Mouse (Mus musculus) cerebellum, postnatal 10 days (tissue): ENCODE measurements around the gene Hnrnpab.
"Not testable (repeated sequence)": the region's sequence is repeated elsewhere in the genome, so short reads cannot be mapped to it uniquely, and the experiment has no call there.

Experiments used
- DNase-seq, 2 experiments: peaks; one replicate each; pipeline ENCODE4 v3.0.0; 2021; ENCODE audit warnings: mixed read lengths in 2 of 2

Gene Hnrnpab

GRCm38 (mm10) chr11:51633721-51634120 is 27.1 kb upstream of the Hnrnpab start:
- DNase-seq: no peak

- not testable (repeated sequence) for DNase-seq
These were observed 26.6 kb upstream of the Hnrnpab start for GRCm38 (mm10) chr11:51633200-51633599.

GRCm38 (mm10) chr11:51632130-51632753 is 25.6 kb upstream of the Hnrnpab start:
- peak; percentile 3 to 18 for DNase-seq

GRCm38 (mm10) chr11:51629651-51630314 is 23.1 kb upstream of the Hnrnpab start:
- no peak for DNase-seq

- DNase-seq: no peak
These were observed 21.3 kb upstream of the Hnrnpab start for GRCm38 (mm10) chr11:51627907-51628306.

GRCm38 (mm10) chr11:51627425-51627824 is 20.8 kb upstream of the Hnrnpab start:
- DNase-seq: no peak

- DNase-seq: no peak
These were observed 18.7 kb upstream of the Hnrnpab start for GRCm38 (mm10) chr11:51625187-51625820.

GRCm38 (mm10) chr11:51622971-51623491 is 16.4 kb upstream of the Hnrnpab start:
- DNase-seq: peak in 1 of 2 experiments; percentile 19

- no peak for DNase-seq
These were observed 15.1 kb upstream of the Hnrnpab start for GRCm38 (mm10) chr11:51621776-51622175.

- DNase-seq: no peak
These were observed 13.4 kb upstream of the Hnrnpab start for GRCm38 (mm10) chr11:51620084-51620483.

- DNase-seq: peak; percentile 97 to 98
These were observed 12.9 kb upstream of the Hnrnpab start, which contains the start of gene Nhp2 for GRCm38 (mm10) chr11:51619409-51620060. TSS of gene Nhp2 (plus strand) at chr11:51619735.

GRCm38 (mm10) chr11:51618894-51619408 is 12.3 kb upstream of the Hnrnpab start:
- no peak for DNase-seq

GRCm38 (mm10) chr11:51617693-51618092 is 11.0 kb upstream of the Hnrnpab start:
- peak; percentile 88 to 91 for DNase-seq

GRCm38 (mm10) chr11:51616113-51616512 is 9.5 kb upstream of the Hnrnpab start:
- DNase-seq: not testable (repeated sequence)

GRCm38 (mm10) chr11:51615601-51616000 is 9.0 kb upstream of the Hnrnpab start:
- DNase-seq: peak; percentile 41 to 50

- no peak for DNase-seq
These were observed 8.5 kb upstream of the Hnrnpab start for GRCm38 (mm10) chr11:51615129-51615528.

GRCm38 (mm10) chr11:51614256-51614655 is 7.6 kb upstream of the Hnrnpab start:
- DNase-seq: no peak

GRCm38 (mm10) chr11:51609940-51610339 is 3.3 kb upstream of the Hnrnpab start:
- not testable (repeated sequence) for DNase-seq

- no peak for DNase-seq
These were observed 2.7 kb upstream of the Hnrnpab start for GRCm38 (mm10) chr11:51609266-51609909.

- no peak for DNase-seq
These were observed 570 bp upstream of the Hnrnpab start for GRCm38 (mm10) chr11:51607096-51607738.

- DNase-seq: peak; percentile 84 to 91
These were observed 823 bp downstream of the Hnrnpab start for GRCm38 (mm10) chr11:51605602-51606446.
